Mouse (Mus musculus): ENCODE measurements around the gene Ahdc1. TPM values are rescaled to one million over a fixed set of nuclear protein-coding genes. Genes with fewer than 3 reads are reported as not detected.

The Ahdc1 gene
- polyA plus RNA-seq, 1 experiment from 2014 or later: 8.1 TPM

- no peak for ATAC-seq (ENCODE audit: low FRiP score)
- H3K27me3 ChIP-seq: no peaks in the 10 kb centered on the region
- H3K4me1 ChIP-seq: peaks cover 17% of the 10 kb centered on the region
- no peak overlapping the region for H3K4me2 ChIP-seq
- WGBS: 84% methylated on average over 12 of the region's 12 CpGs
- H3K27ac ChIP-seq: 0 out of 2 replicates have a peak overlapping the region, but pooled peaks have one; percentile 2
- H3K36me3 ChIP-seq (replicated peaks): peaks cover 46% of the 10 kb centered on the region
- no peaks in the 10 kb centered on the region for H3K9me3 ChIP-seq
- no peak overlapping the region for H3K4me3 ChIP-seq (replicated peaks)
- H3K9ac ChIP-seq: no peak overlapping the region
These were observed 57.5 kb downstream of the Ahdc1 start for GRCm38 (mm10) chr4:133068400-133069138.

- H3K27me3 ChIP-seq: no peaks in the 10 kb centered on the region
- H3K9ac ChIP-seq: peak overlapping the region; percentile 12; the same call in 1 of the 2 replicates
- no peaks in the 10 kb centered on the region for H3K9me3 ChIP-seq
- no peak for ATAC-seq (ENCODE audit: low FRiP score)
- peak overlapping the region; percentile 50; the same call in 1 of the 2 replicates for H3K27ac ChIP-seq
- H3K4me1 ChIP-seq: peaks cover 35% of the 10 kb centered on the region
- H3K4me2 ChIP-seq: no peak overlapping the region
- no peak overlapping the region for H3K4me3 ChIP-seq (replicated peaks)
- peaks cover 28% of the 10 kb centered on the region for H3K36me3 ChIP-seq (replicated peaks)
- WGBS: 80% methylated on average over 3 of the region's 3 CpGs
These were observed 59.3 kb downstream of the Ahdc1 start for GRCm38 (mm10) chr4:133070388-133070787.

GRCm38 (mm10) chr4:133070821-133071372, 59.8 kb downstream of the Ahdc1 start:
- Histone ChIP-seq H3K4me1 (peaks cover 36% of the 10 kb centered on the region), H3K9ac (no peak overlapping the region), H3K4me2 (no peak overlapping the region), H3K27ac (peak overlapping the region; percentile 50; the same call in 1 of the 2 replicates), H3K36me3 (replicated peaks) (peaks cover 23% of the 10 kb centered on the region), H3K27me3 (no peaks in the 10 kb centered on the region), H3K4me3 (replicated peaks) (no peak overlapping the region), H3K9me3 (no peaks in the 10 kb centered on the region)
- 93% methylated on average over 5 of the region's 5 CpGs for WGBS
- ATAC-seq (ENCODE audit: low FRiP score): no peak

- no peak for ATAC-seq (ENCODE audit: low FRiP score)
- Histone ChIP-seq H3K4me2 (no peak overlapping the region), H3K4me1 (peaks cover 39% of the 10 kb centered on the region), H3K9ac (0 out of 2 replicates have a peak overlapping the region, but pooled peaks have one; percentile 40), H3K9me3 (no peaks in the 10 kb centered on the region), H3K36me3 (replicated peaks) (peaks cover 27% of the 10 kb centered on the region), H3K27ac (peak overlapping the region; percentile 59; the same call in 1 of the 2 replicates), H3K4me3 (replicated peaks) (no peak overlapping the region), H3K27me3 (no peaks in the 10 kb centered on the region)
- WGBS: 64% methylated on average over 8 of the region's 8 CpGs
These were observed 62.1 kb downstream of the Ahdc1 start for GRCm38 (mm10) chr4:133073192-133073591.

GRCm38 (mm10) chr4:133074070-133074819, 63.2 kb downstream of the Ahdc1 start:
- no peak overlapping the region for H3K4me2 ChIP-seq
- peaks cover 36% of the 10 kb centered on the region for H3K36me3 ChIP-seq (replicated peaks)
- H3K4me3 ChIP-seq (replicated peaks): no peak overlapping the region
- peaks cover 40% of the 10 kb centered on the region for H3K4me1 ChIP-seq
- no peaks in the 10 kb centered on the region for H3K9me3 ChIP-seq
- WGBS: 18% methylated on average over 9 of the region's 9 CpGs
- peak overlapping the region; percentile 40; the same call in 1 of the 2 replicates for H3K9ac ChIP-seq
- ATAC-seq (ENCODE audit: low FRiP score): no peak
- peak overlapping the region; percentile 59 for H3K27ac ChIP-seq
- H3K27me3 ChIP-seq: no peaks in the 10 kb centered on the region

- WGBS: 72% methylated on average over 8 of the region's 8 CpGs
- no peaks in the 10 kb centered on the region for H3K27me3 ChIP-seq
- H3K36me3 ChIP-seq (replicated peaks): peaks cover 35% of the 10 kb centered on the region
- H3K9me3 ChIP-seq: no peaks in the 10 kb centered on the region
- H3K9ac ChIP-seq: 0 out of 2 replicates have a peak overlapping the region, but pooled peaks have one; percentile 40
- H3K27ac ChIP-seq: peak overlapping the region; percentile 59; the same call in 1 of the 2 replicates
- peaks cover 42% of the 10 kb centered on the region for H3K4me1 ChIP-seq
- H3K4me3 ChIP-seq (replicated peaks): no peak overlapping the region
- H3K4me2 ChIP-seq: no peak overlapping the region
- no peak for ATAC-seq (ENCODE audit: low FRiP score)
These were observed 64.0 kb downstream of the Ahdc1 start for GRCm38 (mm10) chr4:133074894-133075572.

- Histone ChIP-seq H3K27ac (no peak overlapping the region), H3K9ac (no peak overlapping the region), H3K4me2 (no peak overlapping the region), H3K4me3 (replicated peaks) (no peak overlapping the region), H3K4me1 (peaks cover 26% of the 10 kb centered on the region), H3K36me3 (replicated peaks) (peaks cover 27% of the 10 kb centered on the region), H3K27me3 (peaks cover 6% of the 10 kb centered on the region; the same call in 1 of the 2 replicates), H3K9me3 (no peaks in the 10 kb centered on the region)
- ATAC-seq (ENCODE audit: low FRiP score): no peak
- 74% methylated on average over 5 of the region's 5 CpGs for WGBS
These were observed 67.9 kb downstream of the Ahdc1 start for GRCm38 (mm10) chr4:133078947-133079346.

GRCm38 (mm10) chr4:133079416-133080113, 68.5 kb downstream of the Ahdc1 start:
- no peak overlapping the region for H3K27ac ChIP-seq
- no peak overlapping the region for H3K4me2 ChIP-seq
- peaks cover 27% of the 10 kb centered on the region for H3K36me3 ChIP-seq (replicated peaks)
- peaks cover 12% of the 10 kb centered on the region for H3K27me3 ChIP-seq
- no peaks in the 10 kb centered on the region for H3K9me3 ChIP-seq
- H3K4me3 ChIP-seq (replicated peaks): no peak overlapping the region
- WGBS: 59% methylated on average over 7 of the region's 7 CpGs
- ATAC-seq (ENCODE audit: low FRiP score): no peak
- peaks cover 26% of the 10 kb centered on the region for H3K4me1 ChIP-seq
- no peak overlapping the region for H3K9ac ChIP-seq

GRCm38 (mm10) chr4:133080862-133081261, 69.8 kb downstream of the Ahdc1 start:
- ATAC-seq (ENCODE audit: low FRiP score): no peak
- H3K4me1 ChIP-seq: peaks cover 30% of the 10 kb centered on the region

GRCm38 (mm10) chr4:133082216-133082773, 71.2 kb downstream of the Ahdc1 start:
- no peak overlapping the region for H3K9ac ChIP-seq
- no peak overlapping the region for H3K27ac ChIP-seq
- peaks cover 33% of the 10 kb centered on the region for H3K27me3 ChIP-seq
- H3K9me3 ChIP-seq: no peaks in the 10 kb centered on the region
- peaks cover 24% of the 10 kb centered on the region for H3K36me3 ChIP-seq (replicated peaks)
- no peak for ATAC-seq (ENCODE audit: low FRiP score)
- no peak overlapping the region for H3K4me3 ChIP-seq (replicated peaks)
- H3K4me1 ChIP-seq: peaks cover 38% of the 10 kb centered on the region
- H3K4me2 ChIP-seq: no peak overlapping the region
- 91% methylated on average over 6 of the region's 6 CpGs for WGBS

More at GRCm38 (mm10) chr4:133080862-133081261, 69.8 kb downstream of the Ahdc1 start:
- 91% methylated on average over 3 of the region's 3 CpGs for WGBS
- Histone ChIP-seq H3K4me3 (replicated peaks) (no peak overlapping the region), H3K9me3 (no peaks in the 10 kb centered on the region), H3K27me3 (peaks cover 25% of the 10 kb centered on the region), H3K36me3 (replicated peaks) (peaks cover 27% of the 10 kb centered on the region), H3K27ac (no peak overlapping the region), H3K4me2 (no peak overlapping the region), H3K9ac (no peak overlapping the region)

All from forebrain, embryonic 12.5 days (tissue).